Mouse (Mus musculus) left cerebral cortex, adult 9 months (tissue): ENCODE data around the gene Slc35c1.

Experiments used
- DNase-seq, 2 experiments: peaks; one replicate each; pipeline ENCODE4 v3.0.0; 2022; ENCODE audit warnings: low spot score in 2 of 2

Slc35c1 gene

GRCm38 (mm10) chr2:92475711-92476110 lies 15.4 kb upstream of the Slc35c1 start:
- DNase-seq, result no peak

GRCm38 (mm10) chr2:92474920-92475319 lies 14.6 kb upstream of the Slc35c1 start:
- DNase-seq, result no peak

GRCm38 (mm10) chr2:92471886-92472670 lies 11.7 kb upstream of the Slc35c1 start:
- DNase-seq, result no peak

GRCm38 (mm10) chr2:92464690-92465089 lies 4.4 kb upstream of the Slc35c1 start:
- DNase-seq, result no peak

GRCm38 (mm10) chr2:92461215-92461614 lies 877 bp upstream of the Slc35c1 start:
- DNase-seq, result no peak

- peak; percentile 60 to 75 for DNase-seq
Measured at GRCm38 (mm10) chr2:92459141-92459920, 1.0 kb downstream of the Slc35c1 start.

GRCm38 (mm10) chr2:92458481-92458880 lies 1.9 kb downstream of the Slc35c1 start:
- no peak for DNase-seq

- DNase-seq, result no peak
Measured at GRCm38 (mm10) chr2:92456970-92457530, 3.3 kb downstream of the Slc35c1 start.

- DNase-seq, result no peak
Measured at GRCm38 (mm10) chr2:92455704-92456103, 4.6 kb downstream of the Slc35c1 start.

- DNase-seq, result no peak
Measured at GRCm38 (mm10) chr2:92454166-92454565, 6.2 kb downstream of the Slc35c1 start.

GRCm38 (mm10) chr2:92451126-92451525 lies 9.2 kb downstream of the Slc35c1 start:
- DNase-seq, result no peak

GRCm38 (mm10) chr2:92447121-92447740 lies 13.1 kb downstream of the Slc35c1 start:
- DNase-seq, result no peak

- DNase-seq, result no peak
Measured at GRCm38 (mm10) chr2:92446656-92447055, 13.7 kb downstream of the Slc35c1 start.

GRCm38 (mm10) chr2:92445890-92446289 lies 14.4 kb downstream of the Slc35c1 start:
- DNase-seq, result no peak

GRCm38 (mm10) chr2:92444376-92444775 lies 16.0 kb downstream of the Slc35c1 start:
- DNase-seq, result no peak

GRCm38 (mm10) chr2:92443313-92443712 lies 17.0 kb downstream of the Slc35c1 start:
- no peak for DNase-seq

GRCm38 (mm10) chr2:92442419-92443001 lies 17.8 kb downstream of the Slc35c1 start:
- DNase-seq, result peak; percentile 71 to 73

GRCm38 (mm10) chr2:92440432-92440831 lies 19.9 kb downstream of the Slc35c1 start:
- no peak for DNase-seq

GRCm38 (mm10) chr2:92438567-92438966 lies 21.8 kb downstream of the Slc35c1 start:
- DNase-seq, result no peak

- DNase-seq, result peak in 1 of 2 experiments; percentile 93
Measured at GRCm38 (mm10) chr2:92437875-92438274, 22.5 kb downstream of the Slc35c1 start.

- DNase-seq, result no peak
Measured at GRCm38 (mm10) chr2:92437366-92437765, 23.0 kb downstream of the Slc35c1 start.

- no peak for DNase-seq
Measured at GRCm38 (mm10) chr2:92435023-92435422, 25.3 kb downstream of the Slc35c1 start.
